Mouse (Mus musculus) retina, postnatal 1 day (tissue): Measurements from ENCODE around the gene Olfr223.
A peak's percentile ranks its signal among the peaks of the same experiment; 100 is the strongest.
"Not testable (repeated sequence)": the region's sequence is repeated elsewhere in the genome, so short reads cannot be mapped to it uniquely, and the experiment has no call there.

Experiments
- DNase-seq: peaks from one replicate; pipeline ENCODE4 v3.0.0-alpha.2; 2012

The Olfr223 gene

DNA sequence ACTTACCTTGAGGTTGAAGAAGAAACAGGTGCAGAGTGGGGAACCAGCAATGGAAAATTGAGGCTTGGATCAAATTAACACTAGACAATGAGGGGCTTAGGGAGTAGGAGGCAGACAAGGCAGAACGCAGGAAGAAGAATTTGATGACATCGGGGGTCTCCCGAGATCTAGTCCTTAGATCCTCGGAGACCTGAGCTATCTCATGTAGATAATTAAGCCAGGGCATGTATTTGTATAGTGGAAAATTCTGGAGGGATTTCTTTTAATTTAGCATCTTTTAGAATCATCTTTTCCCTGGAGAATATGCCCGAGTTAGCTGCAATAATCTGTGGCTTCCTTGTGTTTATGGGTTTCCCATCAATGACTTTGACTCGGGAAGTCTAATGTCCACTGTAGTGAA, at the start of gene Olfr223:
Gene Olfr223, minus strand, starts transcription at position 101 of the 400 bp plus-strand sequence.
- no peak for DNase-seq

DNA sequence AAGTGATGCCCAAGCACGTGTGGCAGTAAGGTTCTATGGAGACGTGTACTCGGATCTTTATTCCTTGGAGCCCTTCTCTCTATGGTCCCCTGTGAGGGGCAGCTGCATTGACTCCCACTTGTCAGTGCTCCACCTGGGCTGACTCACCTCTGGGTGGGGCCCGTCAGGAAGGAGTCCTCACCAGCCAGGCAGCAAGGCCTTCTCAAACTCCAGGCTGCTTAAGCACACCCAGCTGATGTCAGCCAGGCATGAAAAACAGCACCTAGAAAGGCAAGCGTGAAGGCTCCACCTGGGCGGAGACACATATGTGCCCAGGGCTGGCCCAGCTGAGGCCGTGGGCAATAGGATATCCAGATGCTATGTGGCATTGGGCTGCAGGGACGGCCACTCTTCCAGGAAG, 49.3 kb upstream of the Olfr223 start:
- no peak for DNase-seq

GRCm38 (mm10) chr11:59641227-59641626, 48.1 kb upstream of the Olfr223 start:
- DNase-seq: no peak

- no peak for DNase-seq
These were observed 47.0 kb upstream of the Olfr223 start for GRCm38 (mm10) chr11:59639957-59640643.

DNA sequence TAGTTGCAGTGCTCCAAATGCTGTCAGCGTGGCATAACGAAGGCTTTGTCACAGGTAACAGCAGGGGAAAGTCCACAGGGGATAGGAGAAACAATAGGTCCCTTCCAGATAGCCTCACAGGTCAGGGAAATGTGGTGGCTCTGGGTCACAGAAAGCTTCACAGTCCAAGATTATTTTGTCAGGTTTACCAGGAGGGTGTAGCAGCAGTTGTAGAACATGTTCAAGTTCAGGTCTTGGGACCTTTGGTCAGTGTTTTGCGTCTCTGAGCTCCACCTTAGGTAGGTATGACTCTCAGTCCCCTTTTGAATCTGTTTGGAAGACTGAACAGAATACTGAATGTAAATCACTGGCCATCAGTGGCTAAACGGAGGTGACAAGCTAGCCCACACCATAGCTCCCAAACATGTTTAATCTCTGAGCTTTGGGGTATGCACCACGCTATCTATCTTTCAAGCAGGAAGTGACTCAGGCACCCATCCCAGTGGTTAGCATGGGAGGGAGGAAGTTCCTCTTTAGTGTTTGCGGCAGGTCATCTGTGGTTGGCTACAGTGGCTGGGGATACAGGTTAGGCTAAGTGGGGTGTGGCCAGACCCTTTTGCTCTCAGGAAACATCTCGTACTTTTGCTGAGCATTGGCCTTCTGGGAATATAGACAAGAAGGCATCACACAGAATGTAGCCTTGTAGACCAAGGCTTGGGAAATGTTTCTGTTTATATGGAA, 43.8 kb upstream of the Olfr223 start:
- no peak for DNase-seq

DNA sequence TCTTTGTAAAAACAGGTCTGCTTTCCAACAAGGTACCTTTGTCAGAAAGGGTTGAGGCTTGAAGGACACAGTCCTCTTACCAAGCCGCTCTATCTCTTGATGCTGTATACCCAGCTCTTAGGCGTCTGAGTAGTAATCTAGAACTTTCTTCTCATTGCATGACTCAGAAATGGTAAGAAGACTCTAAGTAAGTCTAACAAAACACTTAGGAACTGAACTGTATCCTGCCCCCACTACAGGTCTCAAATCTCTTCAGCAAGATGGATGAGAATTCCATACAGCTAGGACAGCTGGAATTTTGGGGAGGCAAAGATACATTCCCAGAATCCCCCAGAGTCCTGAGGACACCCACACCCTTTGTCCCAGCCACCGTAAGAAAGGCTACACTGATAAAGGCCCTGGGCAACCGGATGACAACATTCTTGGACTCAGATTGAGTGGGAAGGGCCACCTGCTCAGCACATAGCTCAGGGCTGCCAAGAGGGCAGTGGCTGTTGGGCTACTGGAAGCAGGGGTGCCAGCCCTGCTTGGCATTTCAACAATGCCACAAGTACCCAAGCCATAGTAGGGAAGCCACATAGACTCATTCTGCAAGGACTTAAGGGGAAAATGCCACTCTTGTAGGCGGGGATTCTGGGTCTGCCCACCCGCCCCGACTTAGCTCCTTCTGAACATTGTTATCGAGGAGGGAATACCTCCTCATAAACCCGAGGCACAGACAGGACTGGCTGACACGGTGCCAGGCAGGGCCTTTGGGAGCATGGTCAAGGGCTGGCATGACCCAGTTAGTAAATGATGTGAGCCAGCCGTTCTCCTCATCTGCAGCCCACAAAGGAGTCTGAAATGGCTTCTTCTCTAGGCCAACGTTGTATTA, 43.0 kb upstream of the Olfr223 start:
- DNase-seq: no peak

DNA sequence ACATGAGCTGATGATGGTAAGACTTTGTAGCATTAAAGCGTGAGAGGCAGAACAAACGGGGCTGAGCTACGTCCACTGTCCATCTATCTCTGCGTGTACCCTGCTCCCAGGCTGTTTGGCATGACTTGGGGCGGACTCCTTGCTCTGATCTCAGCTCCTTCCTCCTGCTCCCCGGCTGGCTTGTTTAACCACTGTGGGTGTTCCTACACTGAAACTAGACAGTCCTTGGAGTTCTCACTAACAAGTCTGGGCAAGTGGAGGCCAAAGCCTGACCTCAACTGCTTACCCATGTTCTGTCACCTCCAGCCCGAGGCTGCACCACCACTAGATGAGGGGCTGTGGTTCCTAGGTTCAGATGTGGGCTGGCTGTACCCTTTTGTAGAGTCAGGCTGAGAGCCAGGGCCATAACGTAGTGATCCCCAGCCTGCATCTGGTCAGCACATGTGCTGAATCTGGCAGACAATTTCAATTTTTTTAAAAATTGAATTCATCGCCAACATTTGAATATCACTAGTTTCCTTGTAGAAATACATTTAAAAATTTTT, 42.2 kb upstream of the Olfr223 start:
- no peak for DNase-seq

- no peak for DNase-seq
These were observed 41.0 kb upstream of the Olfr223 start for GRCm38 (mm10) chr11:59634001-59634660.

DNA sequence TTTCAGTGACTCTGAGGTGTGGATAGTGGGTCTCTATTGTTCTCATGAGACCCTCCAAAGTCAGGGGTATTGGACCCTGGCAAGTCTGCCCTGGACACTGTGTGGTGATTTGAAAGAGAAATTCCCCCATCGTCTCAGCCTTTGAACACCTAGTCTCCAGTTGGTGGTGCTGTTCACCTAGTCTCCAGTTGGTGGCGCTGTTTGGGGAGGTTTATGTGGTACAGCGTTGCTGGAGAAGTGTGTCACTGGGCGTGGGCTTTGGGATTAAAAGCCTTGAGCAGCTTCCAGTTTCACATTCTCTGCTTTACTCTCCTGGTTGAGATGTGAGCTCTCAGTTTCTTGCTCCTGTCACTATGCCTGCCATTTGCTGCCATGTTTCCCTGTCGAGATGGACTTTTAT, 39.9 kb upstream of the Olfr223 start:
- peak; percentile 89 for DNase-seq

GRCm38 (mm10) chr11:59631980-59632379, 38.9 kb upstream of the Olfr223 start:
- no peak for DNase-seq

- DNase-seq: no peak
These were observed 36.8 kb upstream of the Olfr223 start for GRCm38 (mm10) chr11:59629871-59630270.

- DNase-seq: no peak
These were observed 35.1 kb upstream of the Olfr223 start for GRCm38 (mm10) chr11:59628177-59628576.

GRCm38 (mm10) chr11:59626192-59626591, 33.1 kb upstream of the Olfr223 start:
- no peak for DNase-seq

- peak; percentile 65 for DNase-seq
These were observed 31.0 kb upstream of the Olfr223 start for GRCm38 (mm10) chr11:59624017-59624630.

GRCm38 (mm10) chr11:59622214-59622613, 29.1 kb upstream of the Olfr223 start:
- DNase-seq: no peak

DNA sequence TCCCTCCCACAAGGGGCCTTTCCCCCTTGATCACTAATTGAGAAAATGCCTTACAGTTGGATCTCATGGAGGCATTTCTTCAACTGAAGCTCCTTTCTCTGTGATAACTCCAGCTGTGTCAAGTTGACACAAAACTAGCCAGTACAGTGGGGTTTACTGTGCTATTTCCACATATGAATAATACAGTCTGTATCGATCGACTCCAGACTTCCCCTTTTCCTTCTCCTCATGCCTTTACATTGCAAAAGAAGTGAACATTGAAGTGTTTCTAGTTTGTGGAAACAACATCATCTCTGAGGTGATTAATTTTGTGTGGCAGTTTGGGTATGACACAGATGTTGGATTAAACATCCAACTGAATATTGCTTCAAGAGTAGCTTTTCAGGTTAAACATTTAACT, 23.9 kb upstream of the Olfr223 start:
- not testable (repeated sequence) for DNase-seq

- peak; percentile 46 for DNase-seq
These were observed 21.0 kb upstream of the Olfr223 start for GRCm38 (mm10) chr11:59614120-59614519.

- DNase-seq: no peak
These were observed 18.6 kb upstream of the Olfr223 start for GRCm38 (mm10) chr11:59611646-59612045.

GRCm38 (mm10) chr11:59602287-59602686, 9.2 kb upstream of the Olfr223 start:
- no peak for DNase-seq

DNA sequence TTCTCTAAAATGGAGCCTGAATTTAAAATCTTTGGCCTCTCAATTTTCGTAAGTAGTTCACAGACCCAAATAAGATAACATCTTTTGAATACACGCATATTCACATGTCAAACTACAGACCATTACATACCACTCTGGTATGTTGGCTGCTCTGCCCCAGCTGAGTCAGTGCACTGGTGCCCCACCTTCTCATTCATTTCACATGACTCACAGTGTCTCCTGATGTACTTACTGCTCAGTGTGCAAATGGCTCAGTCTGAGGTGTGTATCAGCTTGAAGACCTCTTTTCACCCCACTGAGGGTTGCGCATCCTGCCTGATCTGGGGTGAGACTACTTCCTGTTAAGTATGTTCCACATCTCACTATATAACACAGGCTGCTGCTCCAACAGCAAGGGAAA, 7.8 kb upstream of the Olfr223 start:
- no peak for DNase-seq

GRCm38 (mm10) chr11:59599211-59599610, 6.1 kb upstream of the Olfr223 start:
- no peak for DNase-seq

DNA sequence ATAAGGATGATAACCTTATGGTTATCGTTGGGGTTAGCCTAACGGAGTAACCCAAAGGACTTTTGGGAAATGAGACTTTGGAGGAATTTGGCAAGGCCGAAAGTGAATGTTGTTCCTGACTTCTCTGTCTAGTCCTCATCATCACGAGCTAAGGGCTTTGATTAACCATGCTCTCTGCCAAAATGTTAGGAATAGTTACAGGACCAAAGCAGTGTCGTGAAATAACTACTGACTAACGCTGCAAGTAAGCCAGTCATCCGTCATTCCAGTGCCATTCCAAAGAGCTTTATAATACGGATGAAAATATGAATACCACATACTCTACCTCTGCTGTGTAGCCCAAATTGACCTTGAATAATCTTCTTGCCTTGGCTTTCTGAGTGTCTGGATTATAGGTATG, 3.9 kb upstream of the Olfr223 start:
- DNase-seq: no peak
